Mouse (Mus musculus): ENCODE results near the gene Slc5a4a.

GRCm38 (mm10) chr10:76225944-76226343 lies 78.7 kb downstream of the Slc5a4a start:
- TF ChIP-seq CTCF (IDR thresholded peaks at IDR 0.05; ENCODE audit: control insufficient read depth, insufficient read depth, insufficient read length) (no peak), FOSL1 (IDR thresholded peaks at IDR 0.05; ENCODE audit: insufficient read depth, low read length, poor library complexity, severe bottlenecking) (no peak)
